Mouse (Mus musculus): ENCODE measurements at regions not wholly inside any gene's neighbourhood (a gene's known extent, or its start where the extent isn't known, plus 50 kb on each side); places are given as distances from the start of the nearest gene placed in this dataset.

DNA sequence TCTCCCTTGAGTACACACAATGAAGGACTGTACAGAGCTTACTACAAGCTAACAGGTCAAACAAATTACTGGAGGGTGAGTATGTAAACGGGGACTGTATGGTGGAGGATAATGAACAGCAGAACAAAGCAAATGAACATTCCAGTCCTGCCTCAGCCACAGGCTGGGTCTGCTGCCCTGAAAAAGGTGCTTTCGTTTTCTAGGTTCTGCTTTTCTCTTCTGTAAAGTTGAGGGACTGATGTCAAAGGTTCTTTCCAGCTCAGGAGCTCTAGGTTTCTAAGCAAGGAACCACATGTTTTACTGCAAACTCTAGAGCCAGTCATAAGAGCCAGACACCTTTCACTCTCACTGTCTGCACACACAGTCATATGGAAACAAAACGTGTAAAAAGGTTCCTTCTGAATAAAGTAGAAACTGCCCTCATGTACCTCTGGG, 106.1 kb upstream of the Ahr start:
- no peak overlapping the region for H3K4me2 ChIP-seq
- no peak overlapping the region for H3K9ac ChIP-seq (ENCODE audit: low read length)
- no peak overlapping the region for H3K27ac ChIP-seq (ENCODE audit: low read depth, low read length)
- 67% methylated on average over 3 of the region's 3 CpGs for WGBS
- no peaks in the 10 kb centered on the region for H3K4me1 ChIP-seq (ENCODE audit: control insufficient read depth, insufficient read depth, low read length)
- no peak overlapping the region for H3K4me3 ChIP-seq (ENCODE audit: low read depth, low read length)
- ATAC-seq (ENCODE audit: low FRiP score) (no peak), DNase-seq (ENCODE audit: low spot score, missing footprints) (no peak)
- no peaks in the 10 kb centered on the region for H3K36me3 ChIP-seq (ENCODE audit: control insufficient read depth, insufficient read depth, low read length)
- H3K9me3 ChIP-seq (ENCODE audit: control insufficient read depth, low read length), result no peaks in the 10 kb centered on the region
- H3K27me3 ChIP-seq (ENCODE audit: control insufficient read depth, insufficient read depth, low read length), result no peaks in the 10 kb centered on the region

DNA sequence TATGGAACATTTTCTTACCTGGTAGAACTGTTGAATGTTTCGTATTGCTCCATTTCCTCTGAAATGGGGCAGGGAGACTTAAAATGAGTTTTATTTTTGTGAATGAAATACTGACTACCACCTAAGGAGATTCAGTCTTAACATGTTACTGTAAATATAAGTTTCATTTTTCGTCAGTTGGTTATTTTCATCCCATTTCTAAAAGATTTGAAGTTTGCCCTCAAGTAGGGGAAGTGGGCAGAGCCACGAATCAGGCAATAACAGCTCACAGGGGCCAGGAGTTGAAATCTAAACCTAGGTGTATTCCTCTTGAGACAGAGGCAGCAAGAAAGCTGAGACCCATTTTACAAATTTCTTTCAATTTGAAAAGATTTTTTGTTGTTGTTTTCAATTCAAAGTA, 88.6 kb upstream of the Ahr start:
- no peak for ATAC-seq (ENCODE audit: low FRiP score)
- WGBS, result 80% methylated on average over 3 of the region's 3 CpGs
- no peaks in the 10 kb centered on the region for H3K36me3 ChIP-seq (ENCODE audit: control insufficient read depth, insufficient read depth, low read length)
- no peaks in the 10 kb centered on the region for H3K9me3 ChIP-seq (ENCODE audit: control insufficient read depth, low read length)
- H3K9ac ChIP-seq (ENCODE audit: low read length), result no peak overlapping the region
- DNase-seq (ENCODE audit: low spot score, missing footprints), result no peak
- H3K27me3 ChIP-seq (ENCODE audit: control insufficient read depth, insufficient read depth, low read length), result no peaks in the 10 kb centered on the region
- H3K4me1 ChIP-seq (ENCODE audit: control insufficient read depth, insufficient read depth, low read length), result no peaks in the 10 kb centered on the region
- H3K27ac ChIP-seq (ENCODE audit: low read depth, low read length), result no peak overlapping the region
- no peak overlapping the region for H3K4me2 ChIP-seq
- H3K4me3 ChIP-seq (ENCODE audit: low read depth, low read length), result no peak overlapping the region

DNA sequence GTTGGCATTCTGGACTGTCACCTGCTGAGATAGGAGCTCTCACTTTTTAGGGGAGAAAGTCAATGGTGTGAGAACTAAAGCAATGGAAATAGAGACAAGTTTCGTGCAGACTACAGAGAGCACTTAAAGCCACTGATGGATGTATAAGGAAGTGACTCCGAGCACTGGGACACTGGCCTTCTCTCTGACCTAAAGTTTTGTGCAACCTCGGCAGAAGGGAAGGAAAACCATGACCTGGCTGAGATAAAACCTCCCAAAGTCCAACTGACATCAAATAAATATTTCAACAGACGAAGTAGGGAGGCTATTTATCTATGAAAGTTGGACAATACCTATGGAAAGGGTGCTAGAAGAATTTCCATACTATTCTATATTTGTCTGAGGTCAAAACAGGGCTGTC, 80.0 kb upstream of the Ahr start:
- Histone ChIP-seq H3K4me3 (ENCODE audit: low read depth, low read length) (no peak overlapping the region), H3K27me3 (ENCODE audit: control insufficient read depth, insufficient read depth, low read length) (no peaks in the 10 kb centered on the region), H3K4me2 (no peak overlapping the region), H3K36me3 (ENCODE audit: control insufficient read depth, insufficient read depth, low read length) (no peaks in the 10 kb centered on the region), H3K27ac (ENCODE audit: low read depth, low read length) (no peak overlapping the region), H3K4me1 (ENCODE audit: control insufficient read depth, insufficient read depth, low read length) (no peaks in the 10 kb centered on the region), H3K9me3 (ENCODE audit: control insufficient read depth, low read length) (no peaks in the 10 kb centered on the region), H3K9ac (ENCODE audit: low read length) (no peak overlapping the region)
- DNase-seq (ENCODE audit: low spot score, missing footprints) (no peak), ATAC-seq (ENCODE audit: low FRiP score) (no peak)
- WGBS, result 80% methylated on average over 4 of the region's 4 CpGs

DNA sequence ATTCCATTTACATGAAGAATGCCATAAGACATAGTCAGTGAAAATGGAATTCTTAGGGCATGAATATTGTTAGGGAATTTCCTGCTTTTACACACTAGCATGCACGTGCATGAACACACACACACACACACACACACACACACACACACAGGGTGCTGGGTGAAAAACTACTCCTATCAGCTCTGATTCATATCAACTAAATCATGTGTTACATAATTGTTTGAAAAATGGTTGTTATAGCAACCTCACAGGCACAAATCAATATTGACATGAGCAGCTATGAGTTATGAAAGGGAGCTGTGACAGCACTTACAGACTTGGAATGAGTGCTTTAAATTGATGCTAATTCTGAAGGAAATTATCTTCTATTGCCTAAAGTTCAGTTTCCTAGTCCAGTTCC, 72.8 kb upstream of the Ahr start:
- Histone ChIP-seq H3K9me3 (ENCODE audit: control insufficient read depth, low read length) (no peaks in the 10 kb centered on the region), H3K36me3 (ENCODE audit: control insufficient read depth, insufficient read depth, low read length) (no peaks in the 10 kb centered on the region), H3K4me3 (ENCODE audit: low read depth, low read length) (no peak overlapping the region), H3K4me1 (ENCODE audit: control insufficient read depth, insufficient read depth, low read length) (no peaks in the 10 kb centered on the region), H3K4me2 (no peak overlapping the region), H3K27ac (ENCODE audit: low read depth, low read length) (no peak overlapping the region), H3K27me3 (ENCODE audit: control insufficient read depth, insufficient read depth, low read length) (no peaks in the 10 kb centered on the region), H3K9ac (ENCODE audit: low read length) (no peak overlapping the region)
- no peak for ATAC-seq (ENCODE audit: low FRiP score)
- 79% methylated on average over 1 of the region's 1 CpGs for WGBS
- DNase-seq (ENCODE audit: low spot score, missing footprints), result no peak

DNA sequence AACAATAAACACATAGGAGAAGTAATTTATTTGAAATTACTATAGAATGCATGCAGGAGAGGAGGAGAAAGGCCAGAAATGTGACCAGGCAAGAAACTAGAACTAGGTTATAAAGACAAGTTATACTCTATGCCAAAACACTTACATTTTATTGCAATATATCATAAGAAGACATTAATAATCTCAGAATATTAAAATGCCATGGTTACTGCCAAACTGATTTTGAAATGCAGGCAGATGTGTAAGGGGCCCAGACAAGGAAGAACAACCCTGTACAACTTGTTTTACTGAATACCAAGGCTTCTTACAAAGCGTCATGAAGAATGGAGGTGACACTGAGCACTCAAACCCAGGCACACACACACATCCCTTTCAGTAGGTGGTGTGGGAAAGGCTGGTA, 68.9 kb upstream of the Ahr start:
- 94% methylated on average over 1 of the region's 1 CpGs for WGBS
- Histone ChIP-seq H3K9me3 (ENCODE audit: control insufficient read depth, low read length) (no peaks in the 10 kb centered on the region), H3K4me1 (ENCODE audit: control insufficient read depth, insufficient read depth, low read length) (no peaks in the 10 kb centered on the region), H3K27ac (ENCODE audit: low read depth, low read length) (no peak overlapping the region), H3K4me2 (no peak overlapping the region), H3K4me3 (ENCODE audit: low read depth, low read length) (no peak overlapping the region), H3K36me3 (ENCODE audit: control insufficient read depth, insufficient read depth, low read length) (no peaks in the 10 kb centered on the region), H3K9ac (ENCODE audit: low read length) (no peak overlapping the region), H3K27me3 (ENCODE audit: control insufficient read depth, insufficient read depth, low read length) (no peaks in the 10 kb centered on the region)
- DNase-seq (ENCODE audit: low spot score, missing footprints) (no peak), ATAC-seq (ENCODE audit: low FRiP score) (no peak)

DNA sequence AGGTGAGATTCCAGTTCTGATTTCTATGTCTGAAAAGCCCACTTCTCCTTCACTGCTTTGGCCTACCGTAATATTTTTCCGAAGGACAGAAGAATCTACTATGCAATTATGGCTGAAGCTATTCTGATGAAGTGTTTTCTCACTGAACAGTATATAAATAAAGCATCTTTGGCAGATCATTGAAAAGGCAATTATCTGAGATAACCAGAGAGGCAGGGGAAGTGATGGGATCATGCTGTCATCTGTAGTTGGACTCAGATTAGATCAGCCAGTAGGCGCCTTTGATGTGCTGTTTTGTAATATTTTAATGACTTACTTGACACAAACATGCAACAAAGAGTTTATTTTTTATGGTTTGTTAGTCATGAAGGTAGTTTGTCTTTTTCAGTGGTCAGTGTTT, 67.8 kb upstream of the Ahr start:
- H3K27me3 ChIP-seq (ENCODE audit: control insufficient read depth, insufficient read depth, low read length), result no peaks in the 10 kb centered on the region
- H3K4me3 ChIP-seq (ENCODE audit: low read depth, low read length), result no peak overlapping the region
- WGBS, result 93% methylated on average over 3 of the region's 3 CpGs
- H3K4me1 ChIP-seq (ENCODE audit: control insufficient read depth, insufficient read depth, low read length), result no peaks in the 10 kb centered on the region
- H3K27ac ChIP-seq (ENCODE audit: low read depth, low read length), result no peak overlapping the region
- ATAC-seq (ENCODE audit: low FRiP score) (no peak), DNase-seq (ENCODE audit: low spot score, missing footprints) (no peak)
- H3K9me3 ChIP-seq (ENCODE audit: control insufficient read depth, low read length), result no peaks in the 10 kb centered on the region
- H3K4me2 ChIP-seq, result no peak overlapping the region
- H3K9ac ChIP-seq (ENCODE audit: low read length), result no peak overlapping the region
- H3K36me3 ChIP-seq (ENCODE audit: control insufficient read depth, insufficient read depth, low read length), result no peaks in the 10 kb centered on the region

DNA sequence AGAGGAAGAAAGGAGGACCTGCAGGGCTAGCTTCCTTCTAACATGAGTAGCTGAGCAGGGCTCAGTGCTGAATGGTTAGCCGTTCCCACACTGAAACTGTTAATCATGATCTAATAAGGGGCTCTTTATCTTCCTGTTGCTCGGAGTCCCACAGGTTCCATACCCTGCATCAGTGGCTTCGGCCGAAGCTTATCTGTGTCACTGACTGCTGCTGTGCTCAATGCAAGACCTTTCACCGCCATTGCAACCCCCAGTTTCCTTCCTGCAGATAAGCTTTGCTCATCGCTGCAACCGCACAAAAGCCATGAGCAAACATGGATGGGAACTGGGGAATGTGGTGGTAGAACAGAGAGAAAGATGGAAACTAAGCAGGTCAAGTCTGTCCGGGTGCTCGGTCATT, 63.5 kb upstream of the Ahr start:
- no peak overlapping the region for H3K9ac ChIP-seq (ENCODE audit: low read length)
- H3K36me3 ChIP-seq (ENCODE audit: control insufficient read depth, insufficient read depth, low read length), result no peaks in the 10 kb centered on the region
- H3K27ac ChIP-seq (ENCODE audit: low read depth, low read length), result no peak overlapping the region
- no peak overlapping the region for H3K4me2 ChIP-seq
- no peak for DNase-seq (ENCODE audit: low spot score, missing footprints)
- no peaks in the 10 kb centered on the region for H3K4me1 ChIP-seq (ENCODE audit: control insufficient read depth, insufficient read depth, low read length)
- ATAC-seq (ENCODE audit: low FRiP score), result no peak
- WGBS, result 90% methylated on average over 9 of the region's 9 CpGs
- H3K9me3 ChIP-seq (ENCODE audit: control insufficient read depth, low read length), result no peaks in the 10 kb centered on the region
- no peak overlapping the region for H3K4me3 ChIP-seq (ENCODE audit: low read depth, low read length)
- no peaks in the 10 kb centered on the region for H3K27me3 ChIP-seq (ENCODE audit: control insufficient read depth, insufficient read depth, low read length)

DNA sequence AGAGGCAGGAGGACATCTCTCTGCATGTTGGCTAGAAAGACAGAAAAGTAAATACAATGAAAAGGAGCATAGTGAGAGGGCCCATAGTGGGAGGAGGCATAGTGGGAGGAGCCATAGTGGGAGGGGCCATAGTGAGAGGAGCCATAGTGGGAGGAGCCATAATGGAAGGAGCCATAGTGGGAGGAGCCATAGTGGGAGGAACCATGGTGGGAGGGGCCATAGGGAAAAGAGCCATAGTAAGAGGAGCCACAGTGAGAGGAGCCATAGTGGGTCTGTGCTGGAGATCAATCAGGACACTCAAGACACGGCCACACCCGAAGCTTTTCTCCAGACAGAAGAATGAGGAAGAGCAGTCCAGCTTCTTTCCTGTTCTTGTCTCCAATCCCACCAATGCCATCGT, 58.0 kb upstream of the Ahr start:
- H3K4me2 ChIP-seq, result no peak overlapping the region
- ATAC-seq (ENCODE audit: low FRiP score), result no peak
- 94% methylated on average over 3 of the region's 3 CpGs for WGBS

More for the DNA sequence above, 58.0 kb upstream of the Ahr start:
- H3K27me3 ChIP-seq (ENCODE audit: control insufficient read depth, insufficient read depth, low read length), result no peaks in the 10 kb centered on the region
- H3K4me1 ChIP-seq (ENCODE audit: control insufficient read depth, insufficient read depth, low read length), result no peaks in the 10 kb centered on the region
- no peaks in the 10 kb centered on the region for H3K36me3 ChIP-seq (ENCODE audit: control insufficient read depth, insufficient read depth, low read length)
- H3K27ac ChIP-seq (ENCODE audit: low read depth, low read length), result no peak overlapping the region
- H3K9ac ChIP-seq (ENCODE audit: low read length), result no peak overlapping the region
- no peak for DNase-seq (ENCODE audit: low spot score, missing footprints)
- no peak overlapping the region for H3K4me3 ChIP-seq (ENCODE audit: low read depth, low read length)
- H3K9me3 ChIP-seq (ENCODE audit: control insufficient read depth, low read length), result no peaks in the 10 kb centered on the region

Measured in midbrain, embryonic 11.5 days (tissue).